Mouse (Mus musculus) limb, embryonic 11.5 days (tissue): Measurements from ENCODE around the gene March11. TPM values are rescaled to one million over a fixed set of nuclear protein-coding genes. Genes with fewer than 3 reads are reported as not detected.

Experiments used
- ATAC-seq: fragments of 200-750 bp; cut with Nextera tagmentation; 2 replicates; pipeline ENCODE4 v1.8.0; 2017; ENCODE audit warnings: low read depth; ENCODE audit not compliant: insufficient number of reproducible peaks, low FRiP score, low TSS enrichment
- DNase-seq: peaks from one replicate; pipeline ENCODE4 v3.0.0-alpha.2; 2015; ENCODE audit warnings: low spot score
- H3K27ac ChIP-seq: fragments of 300-500 bp; sonication (generic); replicated peaks from 2 replicates; pipeline ENCODE4 v1.5.1; 2014; ENCODE audit warnings: low read depth, mild to moderate bottlenecking, low read length
- H3K27me3 ChIP-seq: fragments of 300-500 bp; sonication (generic); 2 replicates; pipeline ENCODE4 v1.6.1; 2014; ENCODE audit warnings: mild to moderate bottlenecking, low read length, mixed read lengths; ENCODE audit not compliant: control insufficient read depth, insufficient read depth
- H3K36me3 ChIP-seq: fragments of 300-500 bp; sonication (generic); 2 replicates; pipeline ENCODE4 v1.6.1; 2014; ENCODE audit warnings: mild to moderate bottlenecking, low read length, moderate library complexity, mixed read lengths; ENCODE audit not compliant: control insufficient read depth, insufficient read depth
- H3K4me1 ChIP-seq: fragments of 300-500 bp; sonication (generic); 2 replicates; pipeline ENCODE4 v1.6.1; 2014; ENCODE audit warnings: low read length, mixed read lengths; ENCODE audit not compliant: control insufficient read depth, insufficient read depth
- H3K4me2 ChIP-seq: fragments of 300-500 bp; sonication (generic); 2 replicates; pipeline ENCODE4 v1.6.1; 2014; ENCODE audit warnings: low read depth, mild to moderate bottlenecking, moderate library complexity; ENCODE audit not compliant: severe bottlenecking
- H3K4me3 ChIP-seq: fragments of 300-500 bp; sonication (generic); 2 replicates; pipeline ENCODE4 v1.5.1; 2014; ENCODE audit warnings: low read depth, low read length
- H3K9ac ChIP-seq: fragments of 300-500 bp; sonication (generic); 2 replicates; pipeline ENCODE4 v1.6.1; 2014; ENCODE audit warnings: mild to moderate bottlenecking, low read length
- H3K9me3 ChIP-seq: fragments of 300-500 bp; sonication (generic); 2 replicates; pipeline ENCODE4 v1.6.1; 2016; ENCODE audit warnings: low read length; ENCODE audit not compliant: control insufficient read depth
- WGBS: fragments of 180-500 bp; shearing (Covaris S2); extraction: QIAGEN DNeasy Blood & Tissue Kit; methylation state at CpG from one replicate; pipeline ENCODE4 v1.1.7; 2014; 5-methylcytosine and 5-hydroxymethylcytosine counted together
- polyA plus RNA-seq: library from polyadenylated mRNA; unstranded; fragments of >200 nt; fragmentation: Nextera tagmentation; extraction: Ambion mirVana; gene quantifications from 2 replicates; pipeline ENCODE4 v1.2.1, GENCODE M21; 2014

The March11 gene
- polyA plus RNA-seq, 1 experiment from 2014 or later = 0.79 TPM

DNA sequence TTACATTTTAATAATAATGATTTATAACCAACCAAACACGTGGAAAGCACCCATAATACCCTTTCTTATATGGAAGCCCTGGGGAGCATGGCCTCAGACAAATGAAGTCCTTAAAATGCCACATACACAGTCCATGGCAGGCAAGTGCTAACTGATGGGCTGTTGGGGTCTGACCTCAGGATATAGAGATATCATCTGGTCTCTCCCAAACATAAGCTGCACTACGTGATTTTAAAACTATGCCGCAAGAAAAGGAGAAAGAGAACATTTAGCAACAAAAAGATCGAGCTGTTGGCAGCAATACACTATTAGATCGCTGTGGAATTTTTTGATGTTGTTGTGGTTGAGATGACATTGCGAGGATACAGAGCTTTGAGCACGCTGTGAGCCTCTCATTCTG is 126.9 kb downstream of the March11 start:
- DNase-seq (no peak), ATAC-seq (no peak)
- no peaks in the 10 kb centered on the region for H3K27me3 ChIP-seq
- no peak overlapping the region for H3K9ac ChIP-seq
- H3K4me1 ChIP-seq = no peaks in the 10 kb centered on the region
- no peaks in the 10 kb centered on the region for H3K9me3 ChIP-seq
- whole genome bisulfite sequencing = 83% methylated on average over 7 of the region's 7 CpGs
- no peak overlapping the region for H3K4me3 ChIP-seq
- H3K27ac ChIP-seq = no peak overlapping the region
- no peaks in the 10 kb centered on the region for H3K36me3 ChIP-seq
- no peak overlapping the region for H3K4me2 ChIP-seq

DNA sequence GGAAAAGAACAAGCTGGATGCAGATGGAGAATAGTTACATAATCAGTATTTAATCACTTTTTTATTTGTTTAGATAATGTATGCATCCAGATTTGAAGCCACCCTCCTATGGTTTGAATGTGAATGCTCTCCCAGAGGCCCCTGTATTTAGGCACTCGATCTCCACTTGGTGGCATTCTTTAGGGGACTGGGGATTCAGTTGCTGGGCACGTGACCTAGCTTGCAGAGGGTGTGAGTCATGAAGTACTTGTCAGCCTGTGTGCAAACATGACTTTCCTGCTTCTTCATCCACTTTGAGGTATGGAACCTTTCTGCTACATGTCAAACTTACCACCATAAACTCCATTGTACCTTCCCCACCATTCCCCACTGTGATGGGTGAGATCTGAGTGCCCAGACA is 128.3 kb downstream of the March11 start:
- Histone ChIP-seq H3K9ac (no peak overlapping the region), H3K4me3 (no peak overlapping the region), H3K36me3 (no peaks in the 10 kb centered on the region), H3K4me2 (no peak overlapping the region), H3K4me1 (no peaks in the 10 kb centered on the region), H3K27ac (no peak overlapping the region), H3K9me3 (no peaks in the 10 kb centered on the region), H3K27me3 (no peaks in the 10 kb centered on the region)
- ATAC-seq = no peak
- 77% methylated on average over 2 of the region's 2 CpGs for WGBS
- DNase-seq = no peak
